Mouse (Mus musculus): ENCODE data around the gene B3glct. TPM values are rescaled to one million over a fixed set of nuclear protein-coding genes. Genes with fewer than 3 reads are reported as not detected.
A peak's percentile ranks its signal among the peaks of the same experiment; 100 is the strongest.

B3glct gene
- polyA plus RNA-seq, 1 experiment: 8.3 TPM

GRCm38 (mm10) chr5:149658022-149658421, 20.0 kb upstream of the B3glct start:
- Histone ChIP-seq H3K27me3 (ENCODE audit: control insufficient read depth, insufficient read depth, low read length) (no peaks in the 10 kb centered on the region), H3K4me1 (ENCODE audit: control insufficient read depth, insufficient read depth, low read length) (no peaks in the 10 kb centered on the region), H3K27ac (ENCODE audit: insufficient read depth, low read length) (no peak overlapping the region), H3K4me3 (replicated peaks; ENCODE audit: insufficient read depth, low read depth, low read length) (no peak overlapping the region)
- no peak for DNase-seq
- TF ChIP-seq POLR2A (IDR thresholded peaks at IDR 0.05; ENCODE audit: borderline replicate concordance, insufficient read depth, low read length): no peak
- TF ChIP-seq CTCF (IDR thresholded peaks at IDR 0.05; ENCODE audit: borderline replicate concordance, insufficient read depth, low read depth, low read length): no peak
- WGBS: 59% methylated on average over 3 of the region's 3 CpGs

- Histone ChIP-seq H3K4me3 (replicated peaks; ENCODE audit: insufficient read depth, low read depth, low read length) (no peak overlapping the region), H3K4me1 (ENCODE audit: control insufficient read depth, insufficient read depth, low read length) (no peaks in the 10 kb centered on the region), H3K27ac (ENCODE audit: insufficient read depth, low read length) (no peak overlapping the region), H3K27me3 (ENCODE audit: control insufficient read depth, insufficient read depth, low read length) (no peaks in the 10 kb centered on the region)
- TF ChIP-seq CTCF (IDR thresholded peaks at IDR 0.05; ENCODE audit: borderline replicate concordance, insufficient read depth, low read depth, low read length): no peak
- no peak for DNase-seq
- 64% methylated on average over 9 of the region's 9 CpGs for WGBS
These were observed 19.2 kb upstream of the B3glct start for GRCm38 (mm10) chr5:149658741-149659413.

GRCm38 (mm10) chr5:149659414-149659780, 18.6 kb upstream of the B3glct start:
- H3K27me3 ChIP-seq (ENCODE audit: control insufficient read depth, insufficient read depth, low read length): no peaks in the 10 kb centered on the region
- TF ChIP-seq CTCF (IDR thresholded peaks at IDR 0.05; ENCODE audit: borderline replicate concordance, insufficient read depth, low read depth, low read length) (no peak), POLR2A (IDR thresholded peaks at IDR 0.05; ENCODE audit: borderline replicate concordance, insufficient read depth, low read length) (no peak)
- no peak overlapping the region for H3K27ac ChIP-seq (ENCODE audit: insufficient read depth, low read length)
- H3K4me1 ChIP-seq (ENCODE audit: control insufficient read depth, insufficient read depth, low read length): no peaks in the 10 kb centered on the region
- DNase-seq: no peak
- WGBS: 63% methylated on average over 9 of the region's 9 CpGs
- no peak overlapping the region for H3K4me3 ChIP-seq (replicated peaks; ENCODE audit: insufficient read depth, low read depth, low read length)

- Histone ChIP-seq H3K4me3 (replicated peaks; ENCODE audit: insufficient read depth, low read depth, low read length) (no peak overlapping the region), H3K27ac (ENCODE audit: insufficient read depth, low read length) (no peak overlapping the region), H3K27me3 (ENCODE audit: control insufficient read depth, insufficient read depth, low read length) (no peaks in the 10 kb centered on the region), H3K4me1 (ENCODE audit: control insufficient read depth, insufficient read depth, low read length) (no peaks in the 10 kb centered on the region)
- TF ChIP-seq CTCF (IDR thresholded peaks at IDR 0.05; ENCODE audit: borderline replicate concordance, insufficient read depth, low read depth, low read length): no peak
- TF ChIP-seq POLR2A (IDR thresholded peaks at IDR 0.05; ENCODE audit: borderline replicate concordance, insufficient read depth, low read length): no peak
- DNase-seq: no peak
- WGBS: 90% methylated on average over 6 of the region's 6 CpGs
These were observed 16.6 kb upstream of the B3glct start for GRCm38 (mm10) chr5:149661428-149661827.

- no peak for TF ChIP-seq CTCF (IDR thresholded peaks at IDR 0.05; ENCODE audit: borderline replicate concordance, insufficient read depth, low read depth, low read length)
- no peak for TF ChIP-seq POLR2A (IDR thresholded peaks at IDR 0.05; ENCODE audit: borderline replicate concordance, insufficient read depth, low read length)
- H3K27me3 ChIP-seq (ENCODE audit: control insufficient read depth, insufficient read depth, low read length): no peaks in the 10 kb centered on the region
- DNase-seq: no peak
- WGBS: 92% methylated on average over 6 of the region's 6 CpGs
- no peak overlapping the region for H3K27ac ChIP-seq (ENCODE audit: insufficient read depth, low read length)
- no peak overlapping the region for H3K4me3 ChIP-seq (replicated peaks; ENCODE audit: insufficient read depth, low read depth, low read length)
- no peaks in the 10 kb centered on the region for H3K4me1 ChIP-seq (ENCODE audit: control insufficient read depth, insufficient read depth, low read length)
These were observed 15.1 kb upstream of the B3glct start for GRCm38 (mm10) chr5:149662980-149663379.

- WGBS: 35% methylated on average over 5 of the region's 5 CpGs
- no peak for DNase-seq
- no peak for TF ChIP-seq POLR2A (IDR thresholded peaks at IDR 0.05; ENCODE audit: borderline replicate concordance, insufficient read depth, low read length)
- no peak for TF ChIP-seq CTCF (IDR thresholded peaks at IDR 0.05; ENCODE audit: borderline replicate concordance, insufficient read depth, low read depth, low read length)
These were observed 14.6 kb upstream of the B3glct start for GRCm38 (mm10) chr5:149663417-149663816.

GRCm38 (mm10) chr5:149677196-149677595, 834 bp upstream of the B3glct start:
- WGBS: over 99% methylated on average over 3 of the region's 3 CpGs
- no peak for DNase-seq
- Histone ChIP-seq H3K27ac (ENCODE audit: insufficient read depth, low read length) (no peak overlapping the region), H3K4me1 (ENCODE audit: control insufficient read depth, insufficient read depth, low read length) (peaks cover 3% of the 10 kb centered on the region; the same call in 1 of the 2 replicates), H3K27me3 (ENCODE audit: control insufficient read depth, insufficient read depth, low read length) (no peaks in the 10 kb centered on the region), H3K4me3 (replicated peaks; ENCODE audit: insufficient read depth, low read depth, low read length) (no peak overlapping the region)
- no peak for TF ChIP-seq CTCF (IDR thresholded peaks at IDR 0.05; ENCODE audit: borderline replicate concordance, insufficient read depth, low read depth, low read length)
- no peak for TF ChIP-seq POLR2A (IDR thresholded peaks at IDR 0.05; ENCODE audit: borderline replicate concordance, insufficient read depth, low read length)

More at GRCm38 (mm10) chr5:149663417-149663816, 14.6 kb upstream of the B3glct start:
- H3K27ac ChIP-seq (ENCODE audit: insufficient read depth, low read length): no peak overlapping the region
- no peak overlapping the region for H3K4me3 ChIP-seq (replicated peaks; ENCODE audit: insufficient read depth, low read depth, low read length)
- H3K27me3 ChIP-seq (ENCODE audit: control insufficient read depth, insufficient read depth, low read length): no peaks in the 10 kb centered on the region
- no peaks in the 10 kb centered on the region for H3K4me1 ChIP-seq (ENCODE audit: control insufficient read depth, insufficient read depth, low read length)

GRCm38 (mm10) chr5:149678990-149679348, 939 bp downstream of the B3glct start:
- peak in 1 of 2 experiments; percentile 15 for DNase-seq
- Histone ChIP-seq H3K27ac (ENCODE audit: insufficient read depth, low read length) (no peak overlapping the region), H3K4me3 (replicated peaks; ENCODE audit: insufficient read depth, low read depth, low read length) (peak overlapping the region; percentile 70), H3K27me3 (ENCODE audit: control insufficient read depth, insufficient read depth, low read length) (no peaks in the 10 kb centered on the region), H3K4me1 (ENCODE audit: control insufficient read depth, insufficient read depth, low read length) (0 out of 2 replicates have a peak, but pooled peaks cover 3% of the 10 kb centered on the region)
- under 1% methylated on average over 15 of the region's 15 CpGs for WGBS
- TF ChIP-seq POLR2A (IDR thresholded peaks at IDR 0.05; ENCODE audit: borderline replicate concordance, insufficient read depth, low read length): no peak
